Mouse (Mus musculus) G1E (cell line): ENCODE measurements around the gene Lin54. TPM values are rescaled to one million over a fixed set of nuclear protein-coding genes. Genes with fewer than 3 reads are reported as not detected.

Experiments used
- ATAC-seq: 2 replicates; pipeline ENCODE4 v1.8.0; 2016; ENCODE audit warnings: mild to moderate bottlenecking; ENCODE audit not compliant: insufficient number of reproducible peaks, poor library complexity, low FRiP score, severe bottlenecking; ENCODE audit errors: extremely low read depth
- DNase-seq: peaks from one replicate; pipeline ENCODE4 v3.0.0; 2012; ENCODE audit warnings: low spot score
- H3K27me3 ChIP-seq: 2 replicates; pipeline ENCODE4 v1.6.1; 2012; ENCODE audit warnings: mild to moderate bottlenecking, low read length, inconsistent platforms; ENCODE audit not compliant: insufficient read depth
- H3K36me3 ChIP-seq: replicated peaks from 2 replicates; pipeline ENCODE3; 2012; ENCODE audit warnings: mild to moderate bottlenecking, inconsistent platforms
- H3K4me1 ChIP-seq: 2 replicates; pipeline ENCODE4 v1.6.1; 2012; ENCODE audit warnings: low read depth, low read length, inconsistent platforms, mixed read lengths; ENCODE audit not compliant: insufficient read depth
- H3K4me3 ChIP-seq: 2 replicates; pipeline ENCODE4 v1.5.1; 2012; ENCODE audit warnings: low read depth, mild to moderate bottlenecking, inconsistent platforms, low read length, moderate library complexity, mixed read lengths
- H3K9me3 ChIP-seq: replicated peaks from 2 replicates; pipeline ENCODE4 v1.6.1; 2012; ENCODE audit warnings: inconsistent platforms
- CTCF ChIP-seq: IDR thresholded peaks from 2 replicates; pipeline ENCODE4 v1.5.1; 2012; ENCODE audit warnings: low read depth, low read length, inconsistent platforms, mixed read lengths
- GATA1 ChIP-seq: IDR thresholded peaks from 2 replicates; pipeline ENCODE4 v1.6.1; 2012; ENCODE audit warnings: borderline replicate concordance, low read length, inconsistent platforms, mixed read lengths
- GATA2 ChIP-seq: IDR thresholded peaks from 2 replicates; pipeline ENCODE4 v1.6.1; 2012; ENCODE audit warnings: low read depth, low read length, inconsistent platforms, borderline replicate concordance
- POLR2AphosphoS5 ChIP-seq: IDR thresholded peaks from 2 replicates; pipeline ENCODE4 v1.6.1; 2012; ENCODE audit warnings: low read depth, low read length, inconsistent platforms; ENCODE audit not compliant: insufficient replicate concordance
- TAL1 ChIP-seq: conservative IDR thresholded peaks from 2 replicates; pipeline ENCODE4 v1.6.1; 2012; ENCODE audit warnings: low read depth, low read length, inconsistent platforms, mixed read lengths
- polyA plus RNA-seq: library from polyadenylated mRNA; stranded (reverse); fragments of >175 nt; gene quantifications from 2 replicates; pipeline ENCODE4 v1.2.3, GENCODE M21; 2012
- total RNA-seq, 2 experiments: library from RNA; stranded (forward) in 1 of 2; stranded (reverse) in 1 of 2; fragments of 200-1000 nt in 1 of 2; fragments of >200 nt in 1 of 2; fragmentation: Nextera tagmentation in 1 of 2; gene quantifications; 2 replicates each; pipeline ENCODE4 v1.2.3; 2014 to 2017

Gene Lin54
- 75.2 and 76.0 TPM in 2 replicates for total RNA-seq (2014; fragmentation: Nextera tagmentation)
- total RNA-seq (2017) = 79.3 and 80.4 TPM in 2 replicates
- 2.2 and 2.7 TPM in 2 replicates for polyA plus RNA-seq

- ATAC-seq (peak; percentile 81), DNase-seq (peak; percentile 92)
- no peaks in the 10 kb centered on the region for H3K9me3 ChIP-seq
- TF ChIP-seq GATA1 = no peak
- TF ChIP-seq TAL1 = no peak
- TF ChIP-seq POLR2AphosphoS5 = no peak
- no peak for TF ChIP-seq GATA2
- TF ChIP-seq CTCF = no peak
- H3K4me1 ChIP-seq = peaks cover 43% of the 10 kb centered on the region
- peaks cover 5% of the 10 kb centered on the region for H3K36me3 ChIP-seq
- no peaks in the 10 kb centered on the region for H3K27me3 ChIP-seq
- peak within 1 kb of the TSS; percentile 83 for H3K4me3 ChIP-seq
These were observed at the start of gene Lin54 for GRCm38 (mm10) chr5:100500458-100500961. TSS of gene Lin54 (minus strand) at chr5:100500639.

- H3K27me3 ChIP-seq = peaks cover 8% of the 10 kb centered on the region; the same call in 1 of the 2 replicates
These were observed 49.7 kb upstream of the Lin54 start for GRCm38 (mm10) chr5:100550151-100550550.

GRCm38 (mm10) chr5:100549311-100549710, 48.9 kb upstream of the Lin54 start:
- Histone ChIP-seq H3K36me3 (peaks cover 51% of the 10 kb centered on the region), H3K27me3 (peaks cover 8% of the 10 kb centered on the region; the same call in 1 of the 2 replicates), H3K4me1 (peaks cover 10% of the 10 kb centered on the region), H3K9me3 (no peaks in the 10 kb centered on the region), H3K4me3 (no peak overlapping the region)
- TF ChIP-seq TAL1 (no peak), GATA2 (no peak), POLR2AphosphoS5 (no peak), CTCF (no peak), GATA1 (no peak)
- DNase-seq (no peak), ATAC-seq (no peak)

More at GRCm38 (mm10) chr5:100550151-100550550, 49.7 kb upstream of the Lin54 start:
- TF ChIP-seq TAL1 = no peak
- no peak for TF ChIP-seq CTCF
- no peak for TF ChIP-seq GATA2
- no peak for TF ChIP-seq POLR2AphosphoS5
- no peak for TF ChIP-seq GATA1
- Histone ChIP-seq H3K9me3 (no peaks in the 10 kb centered on the region), H3K36me3 (peaks cover 43% of the 10 kb centered on the region), H3K4me1 (peaks cover 10% of the 10 kb centered on the region), H3K4me3 (no peak overlapping the region)
- DNase-seq (no peak), ATAC-seq (no peak)

- Histone ChIP-seq H3K9me3 (no peaks in the 10 kb centered on the region), H3K4me3 (no peak overlapping the region), H3K36me3 (peaks cover 62% of the 10 kb centered on the region), H3K27me3 (peaks cover 2% of the 10 kb centered on the region; the same call in 1 of the 2 replicates), H3K4me1 (peaks cover 7% of the 10 kb centered on the region)
- ATAC-seq (no peak), DNase-seq (no peak)
- TF ChIP-seq GATA1 (no peak), POLR2AphosphoS5 (no peak), CTCF (no peak)
These were observed 47.8 kb upstream of the Lin54 start for GRCm38 (mm10) chr5:100548236-100548635.

GRCm38 (mm10) chr5:100546294-100547080, 46.0 kb upstream of the Lin54 start:
- H3K36me3 ChIP-seq = peaks cover 78% of the 10 kb centered on the region
- no peaks in the 10 kb centered on the region for H3K9me3 ChIP-seq
- no peak for ATAC-seq
- no peak overlapping the region for H3K4me3 ChIP-seq
- no peaks in the 10 kb centered on the region for H3K27me3 ChIP-seq
- TF ChIP-seq CTCF = no peak
- TF ChIP-seq GATA2 = no peak
- no peak for TF ChIP-seq TAL1
- TF ChIP-seq GATA1 = no peak
- no peak for TF ChIP-seq POLR2AphosphoS5
- DNase-seq = no peak
- peaks cover 3% of the 10 kb centered on the region; the same call in 1 of the 2 replicates for H3K4me1 ChIP-seq

GRCm38 (mm10) chr5:100536638-100537037, 36.2 kb upstream of the Lin54 start:
- Histone ChIP-seq H3K9me3 (no peaks in the 10 kb centered on the region), H3K4me3 (no peak overlapping the region), H3K27me3 (no peaks in the 10 kb centered on the region), H3K36me3 (peaks cover 79% of the 10 kb centered on the region), H3K4me1 (no peaks in the 10 kb centered on the region)
- 0 out of 2 replicates have a peak, but pooled peaks have one; percentile 31 for TF ChIP-seq CTCF
- TF ChIP-seq GATA2 = no peak
- DNase-seq = no peak
- peak; percentile 57; the same call in 1 of the 2 replicates for ATAC-seq
